Mouse (Mus musculus) myocyte (in vitro differentiated cells): ENCODE data around the gene Lpcat2.

ENCODE experiments used
- CEBPB ChIP-seq: IDR thresholded peaks from 2 replicates; pipeline ENCODE4 v1.6.1; 2011; ENCODE audit warnings: mild to moderate bottlenecking, moderate library complexity; ENCODE audit not compliant: poor library complexity, insufficient read depth, severe bottlenecking
- E2F4 ChIP-seq: IDR thresholded peaks from one replicate; pipeline ENCODE4 v1.6.1; 2011; ENCODE audit warnings: mild to moderate bottlenecking, control low read depth, moderate library complexity; ENCODE audit not compliant: insufficient read depth
- POLR2A ChIP-seq: IDR thresholded peaks from one replicate; pipeline ENCODE4 v1.6.1; 2011; ENCODE audit warnings: low read depth, mild to moderate bottlenecking, control low read depth, moderate library complexity; ENCODE audit not compliant: insufficient read length
- USF1 ChIP-seq: IDR thresholded peaks from one replicate; pipeline ENCODE4 v1.6.1; 2011; ENCODE audit warnings: low read depth, mild to moderate bottlenecking, control low read depth, moderate library complexity

GRCm38 (mm10) chr8:92964556-92964955 is 109.4 kb downstream of the Lpcat2 start:
- TF ChIP-seq E2F4 (no peak), USF1 (no peak), POLR2A (no peak), CEBPB (no peak)
